Mouse (Mus musculus) limb, embryonic 10.5 days (tissue): ENCODE results near the gene Adamts4. TPM values are rescaled to one million over a fixed set of nuclear protein-coding genes. Genes with fewer than 3 reads are reported as not detected.

Source experiments
- DNase-seq: peaks from one replicate; pipeline ENCODE4 v3.0.0-alpha.2; 2017; ENCODE audit warnings: low spot score
- H3K27ac ChIP-seq: fragments of 300-500 bp; sonication (generic); 2 replicates; pipeline ENCODE4 v1.5.1; 2016; ENCODE audit warnings: mild to moderate bottlenecking
- H3K27me3 ChIP-seq: fragments of 300-500 bp; sonication (generic); 2 replicates; pipeline ENCODE4 v1.6.1; 2016; ENCODE audit warnings: low read depth, mild to moderate bottlenecking; ENCODE audit not compliant: poor library complexity, severe bottlenecking
- H3K36me3 ChIP-seq: fragments of 300-500 bp; sonication (generic); 2 replicates; pipeline ENCODE4 v1.6.1; 2016; ENCODE audit warnings: mild to moderate bottlenecking, moderate library complexity
- H3K4me1 ChIP-seq: fragments of 300-500 bp; sonication (generic); 2 replicates; pipeline ENCODE4 v1.6.1; 2016
- H3K4me3 ChIP-seq: fragments of 300-500 bp; sonication (generic); 2 replicates; pipeline ENCODE4 v1.5.1; 2016; ENCODE audit warnings: mild to moderate bottlenecking, moderate library complexity
- H3K9me3 ChIP-seq: fragments of 300-500 bp; sonication (generic); replicated peaks from 2 replicates; pipeline ENCODE4 v1.6.1; 2016; ENCODE audit warnings: mild to moderate bottlenecking
- WGBS: fragments of 180-500 bp; shearing (Covaris S2); methylation state at CpG from one replicate; pipeline ENCODE4 v1.1.7; 2016; 5-methylcytosine and 5-hydroxymethylcytosine counted together
- polyA plus RNA-seq: library from polyadenylated mRNA; unstranded; fragments of >200 nt; fragmentation: Nextera tagmentation; extraction: Ambion mirVana; gene quantifications from 2 replicates; pipeline ENCODE4 v1.2.1, GENCODE M21; 2016

Adamts4 gene
- polyA plus RNA-seq, 1 experiment from 2014 or later: 10.5 TPM

DNA sequence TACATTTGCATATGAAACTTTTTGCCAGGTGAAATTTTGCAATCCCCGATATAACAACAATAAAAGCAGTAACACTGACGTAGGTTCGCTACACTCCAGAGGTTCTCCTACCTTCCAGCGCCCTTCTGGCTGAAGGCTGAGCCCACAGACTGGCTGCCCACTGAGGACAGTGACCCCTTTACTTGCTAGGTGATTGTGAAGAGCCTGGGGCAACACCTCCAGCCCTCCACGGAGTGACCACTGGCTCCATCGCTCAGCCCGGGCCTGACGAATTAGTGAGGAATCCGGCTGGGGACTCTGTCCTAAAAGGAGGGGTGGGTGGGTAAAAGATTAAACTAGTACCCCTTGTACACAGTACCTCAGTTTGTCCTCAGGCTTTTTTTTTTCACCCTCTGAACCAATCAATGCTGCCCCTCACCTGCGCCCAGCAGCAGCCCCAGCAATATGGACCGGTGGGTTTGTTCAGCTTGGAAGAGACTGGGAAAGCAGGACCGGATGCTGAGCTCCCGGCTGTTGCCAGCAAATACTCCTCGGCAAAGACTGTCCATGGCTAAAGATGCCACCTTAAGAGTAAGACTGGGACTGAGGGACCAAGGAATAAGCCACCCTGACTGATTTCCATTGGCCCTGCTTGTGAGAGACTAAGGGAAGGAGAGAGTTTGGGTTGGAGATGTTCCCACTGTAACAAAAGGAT is 28.9 kb downstream of the Adamts4 start:
- H3K27me3 ChIP-seq: no peaks in the 10 kb centered on the region
- 91% methylated on average over 14 of the region's 14 CpGs for WGBS
- H3K4me3 ChIP-seq: peak overlapping the region; percentile 73
- peaks cover 71% of the 10 kb centered on the region for H3K36me3 ChIP-seq
- H3K4me1 ChIP-seq: peaks cover 23% of the 10 kb centered on the region
- no peaks in the 10 kb centered on the region for H3K9me3 ChIP-seq
- no peak overlapping the region for H3K27ac ChIP-seq
- no peak for DNase-seq

DNA sequence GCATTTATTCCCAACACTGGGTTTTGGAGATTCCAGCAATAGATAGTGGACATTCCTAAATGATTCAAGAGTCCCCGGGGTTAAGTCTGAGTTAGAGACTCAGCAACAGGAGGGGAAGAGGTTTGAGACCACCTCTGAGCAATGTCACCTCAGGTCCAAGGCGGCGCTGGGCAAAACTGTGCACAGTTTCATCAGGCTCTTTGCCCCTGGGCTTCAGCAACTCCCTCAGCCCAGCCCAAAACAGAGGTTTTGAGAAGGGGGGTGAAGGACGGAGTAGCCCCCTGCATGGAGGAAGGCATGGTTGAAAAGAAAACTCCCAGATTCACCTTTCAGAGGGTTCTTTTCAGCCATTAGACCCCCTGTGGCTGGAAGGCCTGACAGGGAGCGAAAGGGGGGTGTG is 29.5 kb downstream of the Adamts4 start:
- 61% methylated on average over 5 of the region's 5 CpGs for WGBS
- DNase-seq: peak; percentile 23
- Histone ChIP-seq H3K27ac (peak overlapping the region; percentile 84; the same call in 1 of the 2 replicates), H3K36me3 (peaks cover 71% of the 10 kb centered on the region), H3K9me3 (no peaks in the 10 kb centered on the region), H3K27me3 (no peaks in the 10 kb centered on the region), H3K4me3 (peak overlapping the region; percentile 73), H3K4me1 (peaks cover 23% of the 10 kb centered on the region)

DNA sequence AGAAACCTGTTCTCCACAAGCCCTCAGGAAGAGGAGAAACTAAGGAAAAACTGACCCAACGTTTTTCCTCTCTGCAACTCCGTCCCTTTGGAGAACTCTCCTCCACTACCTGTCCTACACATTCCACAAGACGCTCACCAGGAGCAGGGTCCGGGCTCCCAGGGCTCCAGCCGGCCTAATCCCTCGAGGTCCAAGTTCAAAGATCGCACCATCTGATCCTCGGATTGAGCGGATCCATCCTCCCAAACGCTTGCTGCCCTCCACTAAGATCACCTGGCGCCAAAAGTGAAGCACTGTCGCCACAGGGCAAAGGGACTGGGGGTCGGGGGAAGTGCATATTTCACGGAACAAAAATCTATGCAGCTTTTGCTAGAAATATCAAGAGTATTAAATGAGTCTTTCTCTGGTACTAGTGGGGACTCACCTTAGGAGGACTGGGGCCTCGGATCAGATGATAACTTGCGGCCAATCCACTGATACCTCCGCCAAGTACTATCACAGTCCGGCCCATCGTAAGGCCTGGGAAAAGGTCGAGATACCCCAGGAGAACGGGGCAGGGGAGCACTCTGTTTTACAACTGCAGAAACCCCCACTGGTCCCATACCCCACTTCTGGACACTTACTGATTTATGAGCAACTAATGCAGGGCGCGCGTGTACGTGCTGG is 30.2 kb downstream of the Adamts4 start:
- peak overlapping the region; percentile 84 for H3K27ac ChIP-seq
- no peaks in the 10 kb centered on the region for H3K27me3 ChIP-seq
- no peaks in the 10 kb centered on the region for H3K9me3 ChIP-seq
- peak overlapping the region; percentile 73 for H3K4me3 ChIP-seq
- WGBS: under 1% methylated on average over 25 of the region's 25 CpGs
- peaks cover 71% of the 10 kb centered on the region for H3K36me3 ChIP-seq
- peak; percentile 37 for DNase-seq
- peaks cover 25% of the 10 kb centered on the region for H3K4me1 ChIP-seq

DNA sequence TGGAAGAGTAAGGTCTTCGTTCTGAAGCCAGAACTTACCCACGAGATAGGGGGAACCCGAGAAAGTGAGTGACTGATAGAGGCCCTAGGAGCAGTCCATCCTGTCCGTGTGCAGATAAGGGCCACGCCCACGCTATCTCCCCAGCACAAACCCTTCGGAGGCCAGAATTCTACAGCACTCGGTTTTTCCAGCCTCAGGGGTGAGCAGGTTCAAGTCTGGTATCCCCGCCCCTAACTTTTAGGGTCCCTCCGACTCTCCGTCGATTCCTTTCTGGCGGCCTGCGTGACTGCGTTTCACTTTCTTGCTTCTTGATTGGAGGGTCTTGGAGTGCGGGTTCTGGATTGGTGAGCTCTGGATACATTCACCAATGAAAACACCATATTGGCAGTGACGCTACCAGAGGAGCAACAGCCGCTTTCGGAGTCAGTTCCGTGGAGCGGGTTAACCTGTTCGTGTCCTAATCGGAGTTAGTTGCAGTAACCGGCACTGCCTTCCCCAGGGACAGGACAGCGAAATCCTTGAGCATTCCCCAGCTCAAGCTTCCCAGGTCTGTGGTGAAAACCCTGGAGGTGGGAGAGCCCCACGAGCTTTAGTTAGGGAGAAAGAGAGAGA is 30.8 kb downstream of the Adamts4 start, which contains the start of gene Ppox:
Gene Ppox (minus strand): TSS at position 271 of the 612 bp plus-strand sequence.
- H3K36me3 ChIP-seq: peaks cover 71% of the 10 kb centered on the region
- WGBS: under 1% methylated on average over 26 of the region's 26 CpGs

DNA sequence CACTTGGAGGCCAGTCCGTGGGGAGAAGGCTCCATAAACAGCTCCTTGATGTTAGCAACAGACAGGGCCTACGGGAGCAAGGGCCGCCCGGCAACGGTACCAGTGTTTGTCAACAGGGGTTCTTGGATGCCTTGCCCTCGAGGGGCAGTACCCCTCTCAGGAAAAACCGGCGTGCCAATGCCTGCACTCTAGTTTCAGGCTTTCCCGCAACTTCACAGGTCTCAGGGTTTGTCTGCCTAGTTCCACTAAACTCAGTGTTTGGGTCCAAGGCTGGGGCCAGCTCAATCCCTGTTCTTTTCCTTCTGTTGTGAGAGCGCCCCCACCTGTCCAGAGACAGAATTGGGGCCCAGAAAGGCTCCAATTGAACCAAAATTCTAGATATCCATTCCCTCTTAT is 31.3 kb downstream of the Adamts4 start:
- DNase-seq: no peak
- Histone ChIP-seq H3K27ac (peak overlapping the region; percentile 84), H3K9me3 (no peaks in the 10 kb centered on the region), H3K4me3 (peak overlapping the region; percentile 73), H3K4me1 (peaks cover 33% of the 10 kb centered on the region), H3K36me3 (peaks cover 71% of the 10 kb centered on the region), H3K27me3 (no peaks in the 10 kb centered on the region)
- under 1% methylated on average over 10 of the region's 10 CpGs for WGBS

More for the DNA sequence above, 30.8 kb downstream of the Adamts4 start, which contains the start of gene Ppox:
- no peaks in the 10 kb centered on the region for H3K27me3 ChIP-seq
- H3K9me3 ChIP-seq: no peaks in the 10 kb centered on the region
- peak within 1 kb of the TSS; percentile 84 for H3K27ac ChIP-seq
- peaks cover 29% of the 10 kb centered on the region for H3K4me1 ChIP-seq
- H3K4me3 ChIP-seq: peak within 1 kb of the TSS; percentile 73
- DNase-seq: peak; percentile 86

DNA sequence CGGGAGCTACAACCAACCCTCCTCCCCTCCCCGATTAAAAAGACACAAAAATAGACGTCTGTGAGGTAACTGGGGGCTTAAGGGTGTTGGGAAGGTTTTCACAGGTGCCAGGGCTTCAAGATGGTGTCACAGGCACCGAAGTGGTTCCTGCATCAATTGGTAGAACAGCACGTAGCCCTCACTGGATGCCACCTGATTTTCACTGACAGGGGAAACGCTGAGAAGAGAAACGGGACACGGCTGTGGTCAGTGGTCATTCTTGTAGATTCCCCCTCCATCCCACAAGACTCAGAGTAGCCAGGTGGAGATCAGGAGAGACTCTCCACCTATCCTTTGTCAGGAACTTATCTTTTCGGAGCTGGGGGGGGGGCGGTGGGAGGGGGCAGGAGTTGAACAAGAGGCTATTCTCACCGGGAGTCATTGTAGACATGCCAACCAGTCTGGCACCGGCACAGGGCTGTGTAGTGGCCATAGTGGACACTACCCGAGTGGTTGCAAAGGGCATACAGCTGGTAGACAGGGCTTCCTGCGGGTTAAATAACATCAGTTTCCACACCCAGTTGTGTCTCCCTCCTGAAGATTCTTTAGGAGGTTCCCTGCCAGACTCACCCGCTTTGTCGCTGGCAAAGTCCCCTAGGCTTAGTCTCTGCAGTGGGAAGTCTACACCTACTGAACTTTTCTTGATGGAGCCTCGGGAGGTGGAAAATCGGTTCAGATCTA is 32.0 kb downstream of the Adamts4 start:
- peak overlapping the region; percentile 73 for H3K4me3 ChIP-seq
- H3K27me3 ChIP-seq: no peaks in the 10 kb centered on the region
- peaks cover 67% of the 10 kb centered on the region for H3K36me3 ChIP-seq
- peak; percentile 28 for DNase-seq
- WGBS: 81% methylated on average over 18 of the region's 18 CpGs
- peak overlapping the region; percentile 84; the same call in 1 of the 2 replicates for H3K27ac ChIP-seq
- H3K4me1 ChIP-seq: peaks cover 40% of the 10 kb centered on the region
- no peaks in the 10 kb centered on the region for H3K9me3 ChIP-seq

DNA sequence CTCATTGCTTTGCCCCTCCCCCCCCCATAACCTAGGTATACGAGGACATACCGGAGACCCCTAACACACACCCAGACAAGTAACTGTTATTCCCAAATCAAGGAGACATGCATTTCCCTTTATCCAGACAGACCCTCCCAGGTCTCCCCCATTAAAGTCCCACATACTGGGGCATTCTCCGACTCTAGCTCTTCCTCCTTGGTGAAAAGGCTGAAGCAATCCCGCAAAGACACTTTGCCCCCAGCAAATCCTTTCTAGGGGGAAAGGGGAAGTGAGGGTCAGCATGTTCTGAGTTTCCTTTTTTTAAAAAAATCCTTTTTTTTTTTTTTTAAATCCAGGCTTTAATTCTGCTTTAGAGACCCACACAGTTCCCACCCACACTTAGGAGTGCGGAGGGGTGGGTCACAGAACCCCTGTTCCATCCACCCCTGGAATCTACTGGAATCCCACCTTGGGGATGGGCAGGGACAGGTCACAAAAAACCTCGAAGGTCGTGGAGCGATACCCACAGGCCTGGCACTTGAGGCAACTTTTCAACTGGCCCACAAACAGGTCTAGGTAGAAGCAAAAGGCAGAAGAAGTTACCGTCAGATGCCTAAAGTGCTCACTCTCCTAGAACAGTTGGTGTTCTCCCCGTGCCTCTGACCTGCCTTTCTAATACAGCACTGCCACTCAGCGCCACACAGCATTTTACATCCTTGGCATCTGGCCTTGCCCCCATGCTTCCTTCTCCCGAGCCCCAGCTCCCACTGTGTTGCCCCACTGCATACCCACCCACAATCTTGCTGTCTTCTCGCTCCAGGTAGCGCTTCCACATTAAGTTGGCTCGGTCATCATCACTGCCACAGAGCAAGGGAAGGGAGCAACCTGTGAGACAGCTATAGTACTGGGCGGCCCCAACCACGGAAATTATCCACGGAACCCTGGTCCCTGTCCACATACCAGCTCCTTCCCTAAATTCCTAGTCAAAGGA is 33.3 kb downstream of the Adamts4 start:
- Histone ChIP-seq H3K27ac (no peak overlapping the region), H3K4me1 (peaks cover 49% of the 10 kb centered on the region), H3K4me3 (no peak overlapping the region), H3K27me3 (no peaks in the 10 kb centered on the region), H3K36me3 (peaks cover 55% of the 10 kb centered on the region), H3K9me3 (no peaks in the 10 kb centered on the region)
- WGBS: 94% methylated on average over 18 of the region's 18 CpGs
- no peak for DNase-seq

DNA sequence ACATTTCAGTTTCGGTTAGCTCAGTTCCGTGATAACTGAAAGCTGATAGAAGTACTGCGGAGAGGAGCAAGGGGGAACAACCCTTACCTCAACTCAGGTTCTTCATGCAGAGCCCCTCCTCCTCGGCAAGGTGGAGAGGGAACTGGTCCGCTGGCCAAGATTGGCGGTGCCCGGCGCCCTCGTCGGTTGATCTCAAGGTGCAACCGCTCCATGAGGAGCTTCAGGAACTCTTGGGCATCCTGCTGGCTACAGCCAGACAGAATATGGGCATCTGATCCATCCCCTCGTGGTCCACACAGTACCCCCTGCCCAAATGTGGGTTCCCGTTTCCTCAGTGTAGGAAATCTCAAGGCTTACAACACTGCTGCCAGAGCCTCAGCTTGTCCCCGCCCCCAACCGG is 34.3 kb downstream of the Adamts4 start:
- DNase-seq: peak; percentile 22
- H3K4me3 ChIP-seq: no peak overlapping the region
- H3K36me3 ChIP-seq: peaks cover 61% of the 10 kb centered on the region
- 93% methylated on average over 15 of the region's 15 CpGs for WGBS
- H3K27me3 ChIP-seq: no peaks in the 10 kb centered on the region
- H3K27ac ChIP-seq: no peak overlapping the region
- H3K4me1 ChIP-seq: peaks cover 46% of the 10 kb centered on the region
- H3K9me3 ChIP-seq: no peaks in the 10 kb centered on the region

DNA sequence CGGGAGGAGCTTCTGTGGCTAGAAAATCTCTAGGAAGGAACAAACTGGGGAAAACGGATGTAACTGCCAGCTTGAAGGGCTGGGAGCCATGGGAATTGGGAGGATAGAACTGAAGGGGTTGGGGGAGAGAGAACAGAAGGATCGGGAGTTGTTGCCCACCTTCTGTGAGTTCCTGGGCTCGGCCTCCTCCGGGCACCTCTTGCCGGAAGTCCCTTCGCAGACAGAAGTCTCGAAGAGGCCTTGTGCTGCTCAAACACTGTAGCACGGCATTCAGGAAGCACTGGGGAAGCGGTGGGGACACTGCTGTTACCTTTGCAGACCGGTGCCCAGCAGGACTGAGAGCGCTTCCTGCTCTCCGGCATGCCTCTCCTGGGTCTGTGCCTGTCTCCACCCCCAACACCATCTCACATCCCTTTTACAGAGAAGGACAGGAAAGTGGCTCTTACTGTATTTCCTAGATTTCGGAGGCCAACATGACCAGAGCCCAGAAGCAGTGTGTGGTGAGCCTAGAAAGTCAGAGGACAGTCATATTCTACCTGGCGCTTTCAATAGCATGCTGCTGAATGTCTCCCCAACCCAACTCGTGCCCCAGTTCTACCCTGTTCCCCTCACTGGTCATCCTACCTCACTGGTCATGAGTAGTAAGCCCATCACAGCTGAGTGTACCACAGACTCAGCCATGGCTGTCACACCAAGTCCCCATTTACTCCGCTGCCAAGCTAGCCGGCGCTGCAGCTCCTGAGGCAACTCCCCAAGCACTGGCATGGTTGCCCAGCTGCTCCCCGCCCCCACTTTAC is 35.1 kb downstream of the Adamts4 start:
- no peaks in the 10 kb centered on the region for H3K9me3 ChIP-seq
- H3K27ac ChIP-seq: no peak overlapping the region
- peak; percentile 28 for DNase-seq
- H3K36me3 ChIP-seq: peaks cover 68% of the 10 kb centered on the region
- no peaks in the 10 kb centered on the region for H3K27me3 ChIP-seq
- H3K4me1 ChIP-seq: peaks cover 38% of the 10 kb centered on the region
- 88% methylated on average over 20 of the region's 20 CpGs for WGBS
- H3K4me3 ChIP-seq: no peak overlapping the region

DNA sequence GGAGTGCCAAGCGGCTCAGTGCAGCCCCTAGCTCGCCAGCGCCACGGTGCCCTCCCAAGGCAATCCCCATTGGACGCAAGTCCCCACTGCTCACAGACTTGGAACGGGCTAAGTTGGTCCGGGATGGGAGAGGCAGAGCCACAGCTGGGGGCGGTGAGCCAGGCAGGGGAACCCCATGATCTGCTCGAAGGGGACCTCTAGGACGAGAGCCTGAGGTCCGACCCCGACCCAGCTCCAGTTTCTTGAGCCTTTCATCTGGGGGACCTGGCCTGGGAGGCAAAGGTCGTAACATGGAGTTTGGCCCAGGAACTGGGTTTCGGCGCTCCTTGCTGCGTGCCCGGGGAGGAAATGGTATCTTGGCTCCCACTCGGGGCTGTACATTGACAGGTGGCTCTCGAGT is 36.3 kb downstream of the Adamts4 start:
- H3K4me3 ChIP-seq: peak overlapping the region; percentile 96
- WGBS: 91% methylated on average over 19 of the region's 19 CpGs
- peak; percentile 29 for DNase-seq
- 0 out of 2 replicates have a peak overlapping the region, but pooled peaks have one; percentile 99 for H3K27ac ChIP-seq
- H3K9me3 ChIP-seq: no peaks in the 10 kb centered on the region
- no peaks in the 10 kb centered on the region for H3K27me3 ChIP-seq
- peaks cover 68% of the 10 kb centered on the region for H3K36me3 ChIP-seq
- peaks cover 34% of the 10 kb centered on the region for H3K4me1 ChIP-seq
